Mouse (Mus musculus) lung, postnatal 14 days (tissue): Measurements from ENCODE around the gene Lyst.

Source experiments
- DNase-seq: peaks from one replicate; pipeline ENCODE4 v3.0.0; 2021

Gene Lyst

GRCm38 (mm10) chr13:13573572-13574257 lies 16.5 kb upstream of the Lyst start:
- DNase-seq = peak; percentile 80

DNA sequence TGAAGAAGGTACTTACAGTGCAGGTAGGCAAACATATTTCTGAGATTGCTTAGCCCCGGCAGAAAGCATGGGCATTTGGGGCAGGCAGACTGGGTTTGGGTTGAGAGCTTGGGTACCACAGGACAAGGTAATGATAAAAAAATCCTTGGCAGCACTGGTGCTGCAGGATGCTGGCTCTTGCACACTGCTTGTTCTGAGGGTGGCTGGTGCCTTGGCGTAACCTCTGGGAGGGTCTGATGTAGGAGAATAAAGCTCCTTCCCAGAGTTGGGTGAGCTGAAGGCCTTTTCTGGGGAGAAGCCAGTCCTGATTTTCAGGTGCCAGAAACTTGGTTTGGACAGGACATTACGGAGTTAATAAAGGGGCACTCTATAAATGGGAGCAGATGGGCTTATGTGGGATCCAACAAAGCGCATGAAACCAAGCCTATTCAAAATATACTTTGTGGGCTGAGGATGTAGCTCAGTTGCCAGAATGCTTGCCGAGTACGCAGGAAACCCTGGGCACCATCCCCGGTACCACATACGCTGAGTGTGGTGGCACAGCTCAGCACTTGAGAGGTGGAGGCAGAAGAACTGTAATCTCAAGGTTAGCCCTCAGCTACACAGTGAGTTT lies 15.8 kb upstream of the Lyst start:
- no peak for DNase-seq

GRCm38 (mm10) chr13:13575106-13575505 lies 15.1 kb upstream of the Lyst start:
- DNase-seq = no peak

GRCm38 (mm10) chr13:13576469-13577205 lies 13.6 kb upstream of the Lyst start:
- DNase-seq = no peak

DNA sequence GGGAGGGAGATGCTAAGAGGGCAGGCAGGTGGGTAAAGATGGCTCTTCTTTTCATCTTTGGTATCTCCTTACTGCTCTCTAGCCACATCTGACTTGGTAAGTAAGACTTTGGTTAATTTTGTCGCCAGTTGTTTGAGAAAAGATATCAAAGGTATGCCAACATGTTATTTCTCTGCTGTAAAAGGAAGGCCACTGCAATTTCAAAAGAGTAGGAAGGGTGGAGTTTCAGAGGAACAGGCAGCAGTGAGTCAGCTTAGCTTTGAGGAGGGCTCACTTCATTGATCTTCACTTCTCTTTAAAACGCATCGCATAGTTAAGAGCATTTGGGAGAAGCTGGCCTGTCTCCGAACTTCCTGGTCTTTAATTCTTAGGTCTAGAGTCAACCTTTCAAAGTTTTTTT lies 8.2 kb upstream of the Lyst start:
- DNase-seq = no peak

- no peak for DNase-seq
Measured at GRCm38 (mm10) chr13:13583473-13583872, 6.7 kb upstream of the Lyst start.

GRCm38 (mm10) chr13:13587653-13588184 lies 2.5 kb upstream of the Lyst start:
- DNase-seq = no peak

GRCm38 (mm10) chr13:13588518-13588917 lies 1.7 kb upstream of the Lyst start:
- no peak for DNase-seq

DNA sequence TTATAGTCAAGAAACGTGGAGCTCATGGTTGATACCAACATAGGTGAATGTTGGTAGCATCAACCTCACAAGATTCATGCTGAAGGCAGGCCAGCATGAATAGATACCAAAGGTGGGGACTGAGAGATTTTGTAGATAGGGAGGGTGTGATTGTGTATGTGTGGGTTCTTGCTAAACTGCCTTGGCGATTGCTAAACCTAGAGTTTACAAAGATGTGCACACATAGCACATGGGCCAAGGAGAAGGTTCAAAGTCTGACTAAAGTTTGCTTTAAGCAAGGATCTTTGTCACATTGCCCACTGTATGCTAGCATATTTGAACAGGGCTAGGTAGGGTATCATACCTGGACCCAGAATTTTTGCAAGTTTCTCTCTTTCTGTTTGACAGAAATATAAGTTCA lies 1.2 kb upstream of the Lyst start:
- DNase-seq = no peak

GRCm38 (mm10) chr13:13591892-13592291 lies 1.7 kb downstream of the Lyst start:
- DNase-seq = no peak

- no peak for DNase-seq
Measured at GRCm38 (mm10) chr13:13596424-13597044, 6.3 kb downstream of the Lyst start.

GRCm38 (mm10) chr13:13597896-13598295 lies 7.7 kb downstream of the Lyst start:
- no peak for DNase-seq

DNA sequence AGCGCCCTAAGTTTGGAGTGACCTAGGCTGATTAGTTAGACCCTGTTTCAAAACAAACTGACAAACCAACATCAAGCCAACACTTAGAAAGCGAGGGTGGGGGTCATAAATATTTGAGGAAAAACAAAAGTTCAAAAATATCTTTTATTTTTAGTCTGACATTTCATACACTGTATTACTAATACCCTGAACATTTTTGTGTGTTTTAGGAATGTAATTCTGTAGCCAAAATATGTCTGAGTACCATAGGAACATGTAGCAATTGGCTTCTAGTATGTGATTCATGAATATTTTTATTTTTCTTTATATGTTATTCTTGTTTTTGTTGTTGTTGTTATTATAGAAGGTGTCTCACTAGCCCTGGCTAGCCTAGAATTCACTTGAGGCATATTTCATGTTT lies 11.2 kb downstream of the Lyst start:
- no peak for DNase-seq

GRCm38 (mm10) chr13:13606149-13606548 lies 16.0 kb downstream of the Lyst start:
- no peak for DNase-seq

DNA sequence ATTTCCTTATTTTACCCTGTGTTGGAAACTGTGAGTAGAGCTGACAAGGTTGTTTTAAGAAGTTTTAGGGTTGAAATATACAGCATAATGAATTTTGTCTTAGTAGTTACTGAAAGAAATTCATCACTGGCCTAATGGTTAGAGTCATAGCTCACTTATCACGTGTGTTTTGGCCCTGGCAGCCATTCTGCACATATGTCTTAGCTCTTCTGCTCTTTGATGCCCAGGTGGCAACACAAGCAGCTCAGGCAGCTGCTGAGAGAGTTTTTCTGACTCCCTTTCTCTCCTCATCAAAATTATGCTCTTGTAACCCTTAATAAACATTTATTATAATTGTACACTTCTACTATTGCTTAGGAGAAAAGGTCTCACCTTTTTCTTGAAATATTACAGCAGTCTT lies 18.1 kb downstream of the Lyst start:
- DNase-seq = no peak

DNA sequence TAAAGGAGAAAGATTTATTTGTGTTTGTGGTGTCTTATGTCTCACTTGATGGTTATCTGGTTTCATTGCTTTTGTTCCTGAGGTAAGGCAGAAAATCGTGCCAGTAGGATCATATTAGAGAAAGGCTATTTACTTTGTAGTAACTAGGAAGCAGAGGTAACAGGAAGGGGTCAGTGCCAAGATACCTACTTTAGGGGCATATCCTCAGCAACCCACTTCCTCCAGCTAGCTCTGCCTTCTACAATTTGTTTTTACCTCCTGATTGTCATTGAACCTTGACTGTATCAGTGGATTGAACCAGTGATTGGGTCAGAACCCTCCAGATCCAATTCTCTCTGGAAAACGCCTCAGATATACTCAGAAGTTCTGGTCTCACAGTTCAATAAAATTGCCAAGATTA lies 19.5 kb downstream of the Lyst start:
- DNase-seq = no peak

GRCm38 (mm10) chr13:13612882-13613281 lies 22.7 kb downstream of the Lyst start:
- peak; percentile 40 for DNase-seq

- no peak for DNase-seq
Measured at GRCm38 (mm10) chr13:13614235-13614634, 24.0 kb downstream of the Lyst start.

DNA sequence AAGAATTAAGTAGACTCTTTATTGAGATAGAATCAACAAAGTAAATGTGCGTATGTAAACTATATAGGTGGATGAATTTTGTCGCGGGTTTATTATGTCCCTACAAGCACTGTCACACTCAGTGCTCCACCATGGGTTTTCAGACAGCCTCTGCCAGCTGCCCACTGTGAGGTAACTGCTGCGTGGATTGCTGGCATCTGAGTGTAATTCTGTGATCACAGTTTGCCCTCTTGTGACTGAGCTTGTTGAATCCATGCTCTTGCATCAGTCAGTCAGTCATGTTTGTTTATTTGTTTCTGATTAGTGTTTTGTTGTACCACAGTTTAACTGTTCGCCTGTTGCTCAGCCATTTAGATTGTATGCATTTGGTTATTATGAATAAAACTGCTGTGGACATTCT lies 31.3 kb downstream of the Lyst start:
- no peak for DNase-seq

DNA sequence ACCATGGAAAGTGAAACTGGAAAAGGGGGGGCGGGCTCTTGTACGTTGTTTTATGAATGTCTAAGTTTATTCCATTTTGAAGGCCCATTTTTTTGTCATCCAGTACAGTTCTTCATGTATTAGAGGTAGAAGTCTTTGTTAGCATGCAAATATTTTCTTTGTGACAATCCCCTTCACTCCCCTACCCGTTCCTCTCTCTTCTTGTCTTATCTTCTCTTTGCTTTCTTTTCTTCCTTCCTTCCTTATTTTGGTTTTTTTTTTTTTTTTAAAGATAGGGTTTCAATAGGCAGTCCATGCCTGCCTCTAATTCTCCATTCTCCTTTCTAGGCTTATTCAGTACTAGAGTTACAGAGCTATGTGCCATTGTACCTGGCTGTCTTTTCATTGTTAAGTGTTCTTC lies 32.4 kb downstream of the Lyst start:
- no peak for DNase-seq

- no peak for DNase-seq
Measured at GRCm38 (mm10) chr13:13633746-13634145, 43.5 kb downstream of the Lyst start.

DNA sequence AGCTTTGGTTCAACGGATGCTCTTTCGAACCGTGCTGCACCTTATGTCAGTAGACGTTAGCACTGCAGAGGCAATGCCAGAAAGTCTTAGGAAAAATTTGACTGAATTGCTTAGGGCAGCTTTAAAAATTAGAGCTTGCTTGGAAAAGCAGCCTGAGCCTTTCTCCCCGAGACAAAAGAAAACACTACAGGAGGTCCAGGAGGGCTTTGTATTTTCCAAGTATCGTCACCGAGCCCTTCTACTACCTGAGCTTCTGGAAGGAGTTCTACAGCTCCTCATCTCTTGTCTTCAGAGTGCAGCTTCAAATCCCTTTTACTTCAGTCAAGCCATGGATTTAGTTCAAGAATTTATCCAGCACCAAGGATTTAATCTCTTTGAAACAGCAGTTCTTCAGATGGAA lies 44.5 kb downstream of the Lyst start:
- DNase-seq = no peak

DNA sequence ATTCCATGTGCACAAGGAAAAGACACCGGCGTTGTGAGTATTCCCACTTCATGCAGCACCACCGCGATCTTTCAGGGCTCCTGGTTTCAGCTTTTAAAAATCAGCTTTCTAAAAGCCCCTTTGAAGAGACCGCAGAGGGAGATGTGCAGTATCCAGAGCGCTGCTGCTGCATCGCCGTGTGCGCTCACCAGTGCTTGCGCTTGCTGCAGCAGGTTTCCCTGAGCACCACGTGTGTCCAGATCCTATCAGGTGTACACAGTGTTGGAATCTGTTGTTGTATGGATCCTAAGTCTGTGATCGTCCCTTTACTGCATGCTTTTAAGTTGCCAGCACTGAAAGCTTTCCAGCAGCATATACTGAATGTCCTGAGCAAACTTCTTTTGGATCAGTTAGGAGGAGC lies 45.0 kb downstream of the Lyst start:
- no peak for DNase-seq

DNA sequence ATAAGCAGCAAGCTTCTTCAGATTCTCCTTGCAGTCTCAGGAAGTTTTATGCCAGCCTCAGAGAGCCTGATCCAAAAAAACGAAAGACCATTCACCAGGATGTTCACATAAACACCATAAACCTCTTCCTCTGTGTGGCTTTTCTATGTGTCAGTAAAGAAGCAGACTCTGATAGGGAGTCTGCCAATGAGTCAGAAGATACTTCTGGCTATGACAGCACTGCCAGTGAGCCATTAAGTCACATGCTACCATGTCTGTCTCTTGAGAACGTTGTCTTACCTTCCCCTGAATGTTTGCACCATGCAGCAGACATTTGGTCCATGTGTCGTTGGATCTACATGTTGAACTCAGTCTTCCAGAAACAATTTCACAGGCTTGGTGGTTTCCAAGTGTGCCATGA lies 47.4 kb downstream of the Lyst start:
- DNase-seq = no peak
